ENCODE assay signal across 8 mouse cellular contexts in the genomic region with DNA sequence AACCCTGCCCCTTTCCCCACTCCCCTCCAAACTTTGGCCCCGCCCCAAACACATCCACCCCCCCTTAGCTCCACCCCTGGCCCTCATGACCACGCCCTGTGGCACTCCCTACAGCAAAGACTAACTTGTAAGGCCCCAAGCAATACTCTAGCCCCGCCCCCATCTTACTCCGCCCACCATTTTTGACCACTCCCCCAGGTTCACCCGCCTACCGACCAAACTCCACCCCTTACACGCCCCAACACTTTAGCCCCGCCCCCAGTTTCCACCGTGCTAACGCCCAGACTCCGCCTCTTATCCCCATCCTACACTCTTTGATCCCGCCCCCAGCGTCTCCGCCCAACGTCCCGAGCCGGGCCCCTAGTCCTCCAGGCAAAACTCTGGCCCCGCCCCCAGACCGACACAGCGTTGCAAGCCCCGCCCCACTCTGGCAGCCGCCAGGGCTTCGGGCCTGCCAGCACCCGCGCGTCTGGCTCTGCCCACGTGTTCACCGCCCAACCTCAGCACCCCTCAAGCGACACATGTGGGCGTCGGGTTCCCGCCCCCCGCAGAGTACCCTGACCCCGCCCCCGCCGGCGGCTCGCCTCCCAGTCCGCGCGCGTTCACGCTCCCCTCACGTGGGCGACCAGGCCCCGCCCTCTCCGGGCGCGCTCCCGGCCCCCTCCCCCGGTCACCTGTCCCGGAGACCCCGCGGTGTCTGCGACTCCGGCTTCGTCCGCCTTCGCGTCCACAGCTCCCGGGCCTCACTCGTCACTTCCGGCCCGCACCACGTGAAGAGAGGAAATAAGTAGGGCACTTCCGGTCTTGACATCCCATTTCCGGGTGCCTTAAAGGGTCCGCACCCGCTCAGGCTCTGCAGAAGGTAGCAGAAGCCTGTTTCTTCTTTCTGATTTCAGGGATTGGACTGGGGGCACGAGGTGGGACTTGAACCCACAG. TPM values are rescaled to one million over a fixed set of nuclear protein-coding genes. Genes with fewer than 3 reads are reported as not detected.
DNase-seq lines count a peak whose midpoint lies in the region; ATAC-seq and TF ChIP-seq lines count a peak whose summit lies in the region.

A gene (minus strand): TSS at position 770 of the 936 bp plus-strand sequence.

- H3K4me1 ChIP-seq in G1E (ENCODE audit: insufficient read depth, low read depth, low read length), result peaks cover 28% of the 10 kb centered on the region
- peaks cover 3% of the 10 kb centered on the region for H3K4me1 ChIP-seq in forebrain, postnatal 0 days (ENCODE audit: insufficient read depth)
- H3K4me1 ChIP-seq in lung, embryonic 15.5 days, result peaks cover 13% of the 10 kb centered on the region; the same call in 1 of the 2 replicates

- peak within 1 kb of the TSS; percentile 90 for H3K27ac ChIP-seq in forebrain, postnatal 0 days (ENCODE audit: low read depth, low read length)
- peak within 1 kb of the TSS; percentile 99 for H3K27ac ChIP-seq in lung, embryonic 15.5 days

- H3K27me3 ChIP-seq in G1E (ENCODE audit: insufficient read depth, low read length), result no peaks in the 10 kb centered on the region
- no peaks in the 10 kb centered on the region for H3K27me3 ChIP-seq in forebrain, postnatal 0 days (ENCODE audit: insufficient read depth, low read length)
- H3K27me3 ChIP-seq in lung, embryonic 15.5 days, result no peaks in the 10 kb centered on the region

- peak within 1 kb of the TSS; percentile 76 for H3K4me3 ChIP-seq in G1E (ENCODE audit: low read depth, low read length)
- peak within 1 kb of the TSS; percentile 59 for H3K4me3 ChIP-seq in forebrain, postnatal 0 days (ENCODE audit: low read depth, low read length)
- H3K4me3 ChIP-seq in lung, embryonic 15.5 days, result peak within 1 kb of the TSS; percentile 76

- TF ChIP-seq CTCF in G1E (IDR thresholded peaks at IDR 0.05; ENCODE audit: low read depth, low read length), result no peak
- TF ChIP-seq CTCF in forebrain, postnatal 0 days (IDR thresholded peaks at IDR 0.05; ENCODE audit: low read depth), result no peak

- H3K9me3 ChIP-seq in G1E (replicated peaks), result no peaks in the 10 kb centered on the region
- no peaks in the 10 kb centered on the region for H3K9me3 ChIP-seq in forebrain, postnatal 0 days (ENCODE audit: low read length)
- H3K9me3 ChIP-seq in lung, embryonic 15.5 days, result no peaks in the 10 kb centered on the region

- peak within 1 kb of the TSS; percentile 51 for H3K4me2 ChIP-seq in forebrain, postnatal 0 days (ENCODE audit: low read depth)
- peak within 1 kb of the TSS; percentile 72 for H3K4me2 ChIP-seq in lung, embryonic 15.5 days

- H3K9ac ChIP-seq in forebrain, postnatal 0 days, result peak within 1 kb of the TSS; percentile 62
- H3K9ac ChIP-seq in lung, embryonic 15.5 days, result peak within 1 kb of the TSS; percentile 73

- H3K36me3 ChIP-seq in G1E (replicated peaks), result peaks cover 36% of the 10 kb centered on the region
- H3K36me3 ChIP-seq in forebrain, postnatal 0 days (ENCODE audit: insufficient read depth), result peaks cover 21% of the 10 kb centered on the region
- peaks cover 29% of the 10 kb centered on the region for H3K36me3 ChIP-seq in lung, embryonic 15.5 days

- under 1% methylated on average over 69 of the region's 70 CpGs for WGBS in forebrain, postnatal 0 days
- under 1% methylated on average over 67 of the region's 70 CpGs for WGBS in lung, embryonic 15.5 days

- DNase-seq in G1E (ENCODE audit: low spot score), result peak; percentile 84
- DNase-seq in cerebellum, adult 18-20 months, result peak; percentile 96 to 97
- DNase-seq in forebrain, postnatal 0 days, result peak; percentile 98
- peak; percentile 100 for DNase-seq in heart, postnatal 4 days
- peak; percentile 99 for DNase-seq in layer of hippocampus, adult 8-10 months (ENCODE audit: low spot score in 2 of 2)
- peak; percentile 99 for DNase-seq in ovary, adult 18-20 months (ENCODE audit: low spot score)
- DNase-seq in thymus, postnatal 0 days (ENCODE audit: low spot score), result peak; percentile 99

- peak; percentile 84 for ATAC-seq in G1E (ENCODE audit: extremely low read depth, insufficient number of reproducible peaks, low FRiP score, poor library complexity, severe bottlenecking)
- peak; percentile 95 for ATAC-seq in forebrain, postnatal 0 days
- peak; percentile 89 for ATAC-seq in lung, embryonic 15.5 days (ENCODE audit: borderline replicate concordance, extremely low read depth, low FRiP score, low TSS enrichment)

RNA-seq across cellular contexts. Expression of the gene that starts here (rescaled TPM):
- total RNA-seq in G1E (2014; fragmentation: Nextera tagmentation) (8.1 and 16.6 TPM in 2 replicates), G1E (2017) (58.0 and 66.0 TPM in 2 replicates)
- polyA plus RNA-seq in G1E (2012), result 133 and 136 TPM in 2 replicates
- 31.6 and 38.2 TPM in 2 replicates for total RNA-seq in forebrain, postnatal 0 days (2014; rRNA removed)
- polyA plus RNA-seq in forebrain, postnatal 0 days (2015; fragmentation: Nextera tagmentation; extraction: Ambion mirVana), result 12.8 and 18.6 TPM in 2 replicates
- total RNA-seq in heart, postnatal 4 days (2021), result 10 to 100 TPM; 39.4 to 43.1 TPM
- 10 to 100 TPM; 72.6 to 88.3 (median 86.3) TPM for total RNA-seq in layer of hippocampus, adult 8-10 months (2022)
- 22.4 and 23.0 TPM in 2 replicates for polyA plus RNA-seq in lung, embryonic 15.5 days (2015; fragmentation: Nextera tagmentation; extraction: Ambion mirVana)
- polyA plus RNA-seq in thymus, postnatal 0 days (2015; fragmentation: Nextera tagmentation; extraction: Ambion mirVana), result 15.9 and 21.9 TPM in 2 replicates

Comparison
In these comparisons a context has a peak if more than half of its experiments do, and no peak if none do; other contexts are left out.
1. Peak in every context shown above with its lines: DNase-seq, ATAC-seq, H3K4me3 ChIP-seq and H3K27ac ChIP-seq.